ENCODE assay signal across 8 mouse cellular contexts in the genomic region with DNA sequence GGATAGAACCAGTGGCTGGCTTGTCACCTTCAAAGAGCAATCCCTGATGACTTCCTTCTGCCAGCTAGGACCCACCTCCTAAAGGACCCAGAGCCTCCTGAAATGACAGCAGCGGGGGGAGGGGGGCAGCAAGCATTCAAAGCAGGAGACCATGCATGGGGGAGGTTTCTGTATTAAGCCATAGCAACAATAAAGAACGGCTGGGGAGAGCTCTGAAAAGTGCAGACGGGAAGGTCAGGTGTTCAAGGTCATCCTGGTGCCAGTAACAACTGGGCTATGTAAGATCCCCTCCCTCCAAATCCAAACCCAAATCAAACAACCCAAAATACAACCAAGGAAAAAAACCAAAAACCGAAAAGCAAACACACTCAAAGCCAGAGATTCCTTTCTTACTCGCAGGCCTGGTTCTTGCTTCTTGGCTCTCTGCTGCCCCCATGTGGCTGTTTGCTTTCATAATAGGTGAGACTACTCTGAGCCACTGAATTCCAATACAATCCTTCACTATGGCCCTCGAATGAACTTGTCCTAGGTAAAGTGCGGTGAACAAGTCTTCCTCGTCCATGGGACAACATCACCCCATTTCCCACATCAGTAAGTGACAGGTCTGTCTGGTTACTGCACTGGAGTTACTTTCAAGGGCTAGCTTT. TPM values are rescaled to one million over a fixed set of nuclear protein-coding genes. Genes with fewer than 3 reads are reported as not detected.
A peak's percentile ranks its signal among the peaks of the same experiment; 100 is the strongest.
DNase-seq lines count a peak whose midpoint lies in the region; ATAC-seq and TF ChIP-seq lines count a peak whose summit lies in the region.

No protein-coding gene starts in this region.

- peak; percentile 89 for DNase-seq in c-Kit-positive CD71-positive TER-119-negative erythroid progenitor cells, embryonic 14.5 days (ENCODE audit: low read depth)
- peak; percentile 86 to 94 for DNase-seq in heart, postnatal 10 days
- DNase-seq in kidney, postnatal 36 days, result peak; percentile 90 to 98

- 15% methylated on average over 8 of the region's 8 CpGs for WGBS in forebrain, embryonic 15.5 days
- 18% methylated on average over 8 of the region's 8 CpGs for WGBS in liver, embryonic 16.5 days (ENCODE audit: insufficient replicate concordance)
- 23% methylated on average over 8 of the region's 8 CpGs for WGBS in neural tube, embryonic 14.5 days

- TF ChIP-seq POLR2A in testis, adult 2 months (IDR thresholded peaks at IDR 0.05; ENCODE audit: control insufficient read depth, low read depth, low read length), result no peak

- intact Hi-C loops in heart, postnatal 10 days (cut with DNase I), result loop anchor here (1.0 to 2.0 kb wide), 3 partner anchors 168 to 312 kb away; no protein-coding TSS in a partner anchor

- no peaks in the 10 kb centered on the region for H3K27me3 ChIP-seq in E14TG2a.4 (ENCODE audit: insufficient read depth, low read length)
- H3K27me3 ChIP-seq in forebrain, embryonic 15.5 days, result no peaks in the 10 kb centered on the region
- no peaks in the 10 kb centered on the region for H3K27me3 ChIP-seq in liver, embryonic 16.5 days (ENCODE audit: control insufficient read depth, insufficient read depth, low read depth, low read length)
- no peaks in the 10 kb centered on the region for H3K27me3 ChIP-seq in neural tube, embryonic 14.5 days (ENCODE audit: control insufficient read depth, insufficient read depth, low read length)
- no peaks in the 10 kb centered on the region for H3K27me3 ChIP-seq in testis, adult 2 months (ENCODE audit: control insufficient read depth, insufficient read depth, low read length)

- no peak overlapping the region for H3K9ac ChIP-seq in forebrain, embryonic 15.5 days (replicated peaks)
- no peak overlapping the region for H3K9ac ChIP-seq in liver, embryonic 16.5 days (ENCODE audit: low read depth, low read length)
- no peak overlapping the region for H3K9ac ChIP-seq in neural tube, embryonic 14.5 days (replicated peaks; ENCODE audit: low read depth, low read length)

- no peak overlapping the region for H3K4me2 ChIP-seq in forebrain, embryonic 15.5 days (replicated peaks)
- H3K4me2 ChIP-seq in liver, embryonic 16.5 days (ENCODE audit: low read depth, low read length), result no peak overlapping the region
- no peak overlapping the region for H3K4me2 ChIP-seq in neural tube, embryonic 14.5 days (ENCODE audit: low read depth, low read length)

- TF ChIP-seq CTCF in E14TG2a.4 (conservative IDR thresholded peaks at IDR 0.05; ENCODE audit: low read length), result peak; percentile 69
- peak; percentile 35; the same call in 1 of the 2 replicates for TF ChIP-seq CTCF in testis, adult 2 months (IDR thresholded peaks at IDR 0.05; ENCODE audit: control insufficient read depth, insufficient read depth, insufficient replicate concordance, low read depth, low read length)

- no peak overlapping the region for H3K27ac ChIP-seq in forebrain, embryonic 15.5 days (replicated peaks)
- no peak overlapping the region for H3K27ac ChIP-seq in liver, embryonic 16.5 days (ENCODE audit: low read length)
- no peak overlapping the region for H3K27ac ChIP-seq in neural tube, embryonic 14.5 days (ENCODE audit: low read depth, low read length)
- H3K27ac ChIP-seq in testis, adult 2 months (ENCODE audit: control insufficient read depth, insufficient read depth, low read depth, low read length), result no peak overlapping the region

- H3K4me3 ChIP-seq in E14TG2a.4 (replicated peaks; ENCODE audit: low read length), result no peak overlapping the region
- H3K4me3 ChIP-seq in forebrain, embryonic 15.5 days, result no peak overlapping the region
- no peak overlapping the region for H3K4me3 ChIP-seq in liver, embryonic 16.5 days (ENCODE audit: low read depth, low read length)
- no peak overlapping the region for H3K4me3 ChIP-seq in neural tube, embryonic 14.5 days (ENCODE audit: low read depth, low read length)
- no peak overlapping the region for H3K4me3 ChIP-seq in testis, adult 2 months (ENCODE audit: control insufficient read depth, low read depth, low read length)

- peaks cover 32% of the 10 kb centered on the region for H3K4me1 ChIP-seq in E14TG2a.4 (replicated peaks; ENCODE audit: low read depth, low read length)
- H3K4me1 ChIP-seq in forebrain, embryonic 15.5 days, result no peaks in the 10 kb centered on the region
- peaks cover 21% of the 10 kb centered on the region for H3K4me1 ChIP-seq in liver, embryonic 16.5 days (ENCODE audit: control insufficient read depth, low read depth, low read length)
- H3K4me1 ChIP-seq in neural tube, embryonic 14.5 days (ENCODE audit: control insufficient read depth, insufficient read depth, low read length), result no peaks in the 10 kb centered on the region
- peaks cover 9% of the 10 kb centered on the region for H3K4me1 ChIP-seq in testis, adult 2 months (ENCODE audit: control insufficient read depth, insufficient read depth, low read length)

- ATAC-seq in forebrain, embryonic 15.5 days (replicated peaks), result peak; percentile 82
- ATAC-seq in liver, embryonic 16.5 days (ENCODE audit: low read depth), result peak; percentile 47
- peak; percentile 88 for ATAC-seq in neural tube, embryonic 14.5 days (ENCODE audit: low read depth)

- no peaks in the 10 kb centered on the region for H3K9me3 ChIP-seq in E14TG2a.4 (ENCODE audit: low read length)
- H3K9me3 ChIP-seq in forebrain, embryonic 15.5 days, result no peaks in the 10 kb centered on the region
- no peaks in the 10 kb centered on the region for H3K9me3 ChIP-seq in liver, embryonic 16.5 days (replicated peaks; ENCODE audit: control insufficient read depth, low read length)
- no peaks in the 10 kb centered on the region for H3K9me3 ChIP-seq in neural tube, embryonic 14.5 days (ENCODE audit: control insufficient read depth, low read length)

- no peaks in the 10 kb centered on the region for H3K36me3 ChIP-seq in E14TG2a.4 (ENCODE audit: insufficient read depth, low read length)
- no peaks in the 10 kb centered on the region for H3K36me3 ChIP-seq in forebrain, embryonic 15.5 days
- no peaks in the 10 kb centered on the region for H3K36me3 ChIP-seq in liver, embryonic 16.5 days (ENCODE audit: control insufficient read depth, insufficient read depth)
- no peaks in the 10 kb centered on the region for H3K36me3 ChIP-seq in neural tube, embryonic 14.5 days (ENCODE audit: control insufficient read depth, insufficient read depth, low read length)
- no peaks in the 10 kb centered on the region for H3K36me3 ChIP-seq in testis, adult 2 months (ENCODE audit: control insufficient read depth, insufficient read depth, low read length)

RNA-seq across cellular contexts. Expression of gene Olfr1396, which starts 11.5 kb away (rescaled TPM):
- not detected in 2 replicates for polyA plus RNA-seq in forebrain, embryonic 15.5 days (2015; fragmentation: Nextera tagmentation; extraction: Ambion mirVana)
- 1 to 10 TPM; 1.1 to 1.5 TPM for total RNA-seq in heart, postnatal 10 days (2021)
- not detected in 2 replicates for polyA plus RNA-seq in liver, embryonic 16.5 days (2015; fragmentation: Nextera tagmentation; extraction: Ambion mirVana)
- not detected in 2 replicates for polyA plus RNA-seq in neural tube, embryonic 14.5 days (2014; fragmentation: Nextera tagmentation; extraction: Ambion mirVana)
- not detected in 2 replicates for polyA plus RNA-seq in testis, adult 2 months (2012; rRNA removed)

RNA-seq across cellular contexts. Expression of gene Ifi47, which starts 26.8 kb away (rescaled TPM):
- polyA plus RNA-seq in forebrain, embryonic 15.5 days (2015; fragmentation: Nextera tagmentation; extraction: Ambion mirVana), result 0.38 and 0.54 TPM in 2 replicates
- 1 to 10 TPM; 1.7 to 2.2 TPM for total RNA-seq in heart, postnatal 10 days (2021)
- 7.0 and 7.9 TPM in 2 replicates for polyA plus RNA-seq in liver, embryonic 16.5 days (2015; fragmentation: Nextera tagmentation; extraction: Ambion mirVana)
- polyA plus RNA-seq in neural tube, embryonic 14.5 days (2014; fragmentation: Nextera tagmentation; extraction: Ambion mirVana), result 0.62 TPM in 1 of 2 replicates, not detected in the other
- polyA plus RNA-seq in testis, adult 2 months (2012; rRNA removed), result 0.37 and 0.42 TPM in 2 replicates

RNA-seq across cellular contexts. Expression of gene Olfr1395, which starts 38.9 kb away (rescaled TPM):
- polyA plus RNA-seq in forebrain, embryonic 15.5 days (2015; fragmentation: Nextera tagmentation; extraction: Ambion mirVana), result not detected in 2 replicates
- total RNA-seq in heart, postnatal 10 days (2021), result not detected
- polyA plus RNA-seq in liver, embryonic 16.5 days (2015; fragmentation: Nextera tagmentation; extraction: Ambion mirVana), result not detected in 2 replicates
- polyA plus RNA-seq in neural tube, embryonic 14.5 days (2014; fragmentation: Nextera tagmentation; extraction: Ambion mirVana), result not detected in 2 replicates
- polyA plus RNA-seq in testis, adult 2 months (2012; rRNA removed), result not detected in 2 replicates

RNA-seq across cellular contexts. Expression of gene Tgtp2, which starts 39.2 kb away (rescaled TPM):
- polyA plus RNA-seq in forebrain, embryonic 15.5 days (2015; fragmentation: Nextera tagmentation; extraction: Ambion mirVana), result not detected in 2 replicates
- not detected for total RNA-seq in heart, postnatal 10 days (2021)
- 0.35 and 0.57 TPM in 2 replicates for polyA plus RNA-seq in liver, embryonic 16.5 days (2015; fragmentation: Nextera tagmentation; extraction: Ambion mirVana)
- polyA plus RNA-seq in neural tube, embryonic 14.5 days (2014; fragmentation: Nextera tagmentation; extraction: Ambion mirVana), result not detected in 2 replicates
- 0.08 and 0.63 TPM in 2 replicates for polyA plus RNA-seq in testis, adult 2 months (2012; rRNA removed)

RNA-seq across cellular contexts. Expression of gene Olfr1394, which starts 51.0 kb away (rescaled TPM):
- not detected in 2 replicates for polyA plus RNA-seq in forebrain, embryonic 15.5 days (2015; fragmentation: Nextera tagmentation; extraction: Ambion mirVana)
- not detected for total RNA-seq in heart, postnatal 10 days (2021)
- not detected in 2 replicates for polyA plus RNA-seq in liver, embryonic 16.5 days (2015; fragmentation: Nextera tagmentation; extraction: Ambion mirVana)
- not detected in 2 replicates for polyA plus RNA-seq in neural tube, embryonic 14.5 days (2014; fragmentation: Nextera tagmentation; extraction: Ambion mirVana)
- not detected in 2 replicates for polyA plus RNA-seq in testis, adult 2 months (2012; rRNA removed)
